Mouse (Mus musculus): Measurements from ENCODE around the gene Sept5. TPM values are rescaled to one million over a fixed set of nuclear protein-coding genes. Genes with fewer than 3 reads are reported as not detected.

Gene Sept5
- polyA plus RNA-seq, 1 experiment = 772 TPM

DNA sequence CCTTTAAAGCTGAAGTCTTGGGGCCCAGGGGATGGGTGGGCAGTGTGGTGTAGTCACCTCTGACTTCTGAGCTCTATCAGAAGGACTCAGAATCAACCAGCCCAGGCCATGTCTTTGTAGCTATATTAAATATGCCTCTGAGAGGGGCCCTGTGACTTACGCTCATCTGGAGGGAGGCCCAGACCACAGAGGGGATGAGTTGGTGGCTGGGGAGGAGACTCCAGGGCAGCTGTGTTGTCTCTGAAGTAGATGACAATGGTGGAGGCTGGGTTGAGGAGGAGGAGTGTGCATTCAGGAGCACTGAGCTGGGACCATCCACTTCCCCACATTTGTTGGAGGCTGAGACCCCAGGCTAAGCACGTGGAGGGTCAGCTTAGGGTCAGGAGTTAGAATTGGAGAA, 11.5 kb downstream of the Sept5 start:
- DNase-seq (ENCODE audit: extremely low spot score in 1 of 2, low spot score in 1 of 2) = no peak

DNA sequence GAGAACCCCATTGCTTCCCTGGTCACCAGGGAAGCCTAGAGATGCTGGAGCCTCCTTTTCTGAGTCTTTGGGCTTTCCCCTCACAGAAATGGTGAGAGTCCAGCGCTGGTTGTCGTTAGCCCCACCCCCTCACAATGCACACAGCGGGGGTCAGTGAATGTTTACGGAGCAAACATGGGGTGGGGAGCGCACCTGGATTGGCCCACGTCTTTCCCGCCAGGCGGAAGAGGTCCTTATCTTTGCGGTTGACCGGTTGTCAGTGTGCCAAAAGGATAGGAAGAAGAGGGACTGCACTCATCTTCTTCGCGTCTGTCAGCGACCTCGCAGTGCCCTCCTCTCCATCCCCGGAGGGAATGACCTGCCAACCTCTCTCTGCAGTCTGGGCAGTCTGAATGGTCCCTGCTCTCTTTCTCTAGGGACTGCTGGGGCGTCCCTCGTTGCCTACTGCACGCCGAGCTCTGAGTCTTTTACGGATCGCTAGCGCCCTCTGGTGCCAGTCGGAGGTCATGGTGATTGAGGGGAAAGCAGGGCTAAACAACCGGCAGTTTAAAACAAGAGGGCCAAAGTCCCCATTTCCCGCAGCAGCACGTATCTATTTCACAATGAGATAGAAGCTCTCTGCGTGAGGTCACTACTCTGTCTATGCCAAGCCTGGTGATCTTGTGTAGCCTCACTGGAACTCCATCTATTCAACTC, 12.2 kb downstream of the Sept5 start:
- DNase-seq (ENCODE audit: extremely low spot score in 1 of 2, low spot score in 1 of 2) = peak; percentile 68 to 96

DNA sequence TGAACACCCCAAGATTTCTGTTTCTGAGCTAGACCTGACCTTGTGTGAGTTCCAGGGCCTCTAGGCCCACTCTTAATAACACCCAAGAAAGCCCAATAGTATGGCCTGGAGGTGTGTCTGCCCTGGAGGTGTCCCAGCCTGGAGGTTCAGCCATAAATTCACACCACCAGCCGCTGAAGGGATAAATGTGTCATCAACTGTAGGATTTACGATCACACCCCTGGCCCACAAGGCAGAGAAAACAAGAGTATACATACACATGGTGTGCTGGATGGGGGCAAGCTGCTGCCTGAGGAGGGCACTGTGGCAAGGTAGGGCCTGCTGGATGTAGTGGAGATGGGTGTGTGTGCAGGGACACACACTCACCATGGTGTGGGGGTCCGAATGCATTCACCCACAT, 16.5 kb downstream of the Sept5 start:
- DNase-seq (ENCODE audit: extremely low spot score in 1 of 2, low spot score in 1 of 2) = no peak

DNA sequence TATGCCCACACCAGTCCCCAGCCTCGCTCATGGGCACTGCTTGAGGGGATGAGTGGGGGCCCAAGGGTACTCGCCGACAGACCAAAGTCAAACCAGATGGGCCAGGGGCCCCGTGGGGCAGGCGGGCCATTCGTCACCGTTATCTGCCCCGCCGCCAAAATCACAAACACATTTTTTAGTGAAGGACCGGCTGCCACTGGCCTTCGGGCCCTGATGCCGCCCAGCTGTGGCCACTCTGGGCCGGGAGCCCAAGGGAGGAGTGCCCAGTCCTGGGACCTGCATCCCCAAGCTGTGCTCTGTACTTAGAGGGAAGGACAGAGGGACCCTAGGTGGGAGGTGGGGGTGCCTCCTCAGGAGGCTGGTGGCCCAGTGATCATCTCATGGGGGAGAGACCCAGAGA, 18.0 kb downstream of the Sept5 start:
- no peak for DNase-seq (ENCODE audit: extremely low spot score in 1 of 2, low spot score in 1 of 2)

DNA sequence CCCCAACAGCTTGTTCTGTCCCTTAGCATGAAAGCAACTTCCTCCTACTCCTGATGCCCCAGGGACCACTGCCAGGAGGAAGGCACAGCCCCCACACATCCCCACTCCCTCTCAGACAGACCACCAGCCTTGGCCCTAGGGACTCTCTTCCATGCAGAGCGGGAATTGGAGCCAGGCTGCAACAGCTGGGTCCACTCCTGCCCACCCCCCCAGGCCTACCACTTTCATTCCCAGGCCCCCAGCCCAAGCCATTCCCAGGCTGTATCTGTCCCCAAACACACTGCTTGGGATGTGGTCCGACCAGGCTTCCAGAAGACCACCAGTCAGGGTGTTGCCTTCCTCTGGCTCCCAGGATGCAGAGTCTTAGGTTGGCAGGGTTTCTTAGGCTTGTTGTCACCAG, 20.7 kb downstream of the Sept5 start:
- DNase-seq (ENCODE audit: extremely low spot score in 1 of 2, low spot score in 1 of 2) = no peak

DNA sequence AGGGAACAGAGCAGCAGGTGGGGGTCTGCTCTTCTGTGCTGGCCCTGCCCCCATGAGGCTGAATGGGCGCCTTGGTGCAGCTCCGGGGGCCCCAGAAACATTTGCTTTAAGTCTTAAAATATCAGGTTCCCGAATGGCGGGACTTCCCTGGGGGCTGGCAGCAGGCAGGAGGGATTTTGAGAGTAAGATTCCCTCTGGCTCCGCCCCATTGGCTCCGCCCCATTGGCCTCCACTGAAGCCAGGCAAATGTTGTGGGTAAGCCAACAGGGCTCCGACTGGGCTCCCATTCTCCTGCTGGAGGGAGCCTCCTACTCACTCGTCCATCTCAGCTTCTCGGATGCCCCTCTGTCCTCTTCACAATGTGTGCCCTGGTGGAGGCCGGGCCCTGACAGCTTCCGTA, 21.5 kb downstream of the Sept5 start:
- no peak for DNase-seq (ENCODE audit: extremely low spot score in 1 of 2, low spot score in 1 of 2)

DNA sequence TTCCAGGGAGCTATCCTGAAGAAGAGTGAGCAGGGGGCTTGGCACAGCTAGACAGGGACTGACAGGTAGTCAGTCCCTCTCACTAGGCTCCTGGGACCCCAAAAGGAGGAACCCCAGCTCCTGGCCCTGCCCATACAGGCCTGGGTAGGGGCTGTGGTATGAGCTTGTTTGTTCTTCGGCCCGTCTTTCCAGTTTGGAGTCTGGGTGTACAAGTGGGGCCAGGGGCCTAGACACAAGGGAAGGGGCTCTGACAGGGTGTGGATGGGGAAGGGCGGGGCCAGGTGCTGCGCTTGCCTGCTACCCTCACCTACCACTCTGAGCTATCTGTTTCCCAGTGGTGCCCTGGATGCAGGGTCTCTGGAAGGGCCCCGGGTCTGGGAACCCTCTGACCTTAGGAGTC, 24.0 kb downstream of the Sept5 start:
- no peak for DNase-seq (ENCODE audit: extremely low spot score in 1 of 2, low spot score in 1 of 2)

DNA sequence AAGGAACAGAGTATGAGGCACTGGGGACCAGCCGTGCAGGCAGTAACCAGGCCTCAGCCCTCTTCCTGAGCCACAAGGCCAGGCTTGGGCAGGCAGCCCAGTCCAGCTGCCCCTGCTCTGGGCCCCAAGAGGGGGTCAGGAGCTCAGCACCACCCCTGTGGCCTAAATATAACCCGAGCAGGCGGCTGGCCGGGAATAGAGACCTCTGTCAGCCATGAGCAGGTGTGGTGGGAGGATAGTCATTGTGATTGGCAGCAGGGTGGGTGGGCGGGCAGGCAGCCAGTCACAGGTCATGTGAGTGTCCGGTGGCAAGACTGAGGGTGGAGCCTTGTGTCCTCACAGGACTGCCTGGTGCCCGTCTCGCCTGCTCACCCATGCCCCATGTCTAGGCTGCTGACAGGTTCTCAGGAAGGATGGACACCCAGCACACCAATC, 25.5 kb downstream of the Sept5 start:
- DNase-seq (ENCODE audit: extremely low spot score in 1 of 2, low spot score in 1 of 2) = no peak

DNA sequence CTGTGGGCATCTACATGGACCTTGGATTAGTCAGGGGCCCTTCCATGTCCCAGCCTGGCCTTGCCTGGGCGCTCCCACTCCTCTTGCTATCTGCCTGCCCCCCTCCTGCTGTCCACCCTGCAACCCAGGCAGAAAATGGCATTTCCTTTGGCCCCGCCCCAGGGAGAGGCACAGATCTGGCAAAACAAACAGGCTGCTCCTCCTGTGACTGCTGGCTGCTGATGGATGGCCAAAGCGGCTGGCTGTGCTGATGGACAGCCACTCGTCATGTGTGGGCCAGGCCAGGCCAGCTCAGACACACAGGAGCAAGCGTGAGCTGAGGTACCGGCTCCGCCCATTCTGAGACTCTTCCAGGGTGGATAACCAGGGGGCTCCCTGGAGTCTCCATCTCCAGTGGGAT, 28.3 kb downstream of the Sept5 start:
- no peak for DNase-seq (ENCODE audit: extremely low spot score in 1 of 2, low spot score in 1 of 2)

DNA sequence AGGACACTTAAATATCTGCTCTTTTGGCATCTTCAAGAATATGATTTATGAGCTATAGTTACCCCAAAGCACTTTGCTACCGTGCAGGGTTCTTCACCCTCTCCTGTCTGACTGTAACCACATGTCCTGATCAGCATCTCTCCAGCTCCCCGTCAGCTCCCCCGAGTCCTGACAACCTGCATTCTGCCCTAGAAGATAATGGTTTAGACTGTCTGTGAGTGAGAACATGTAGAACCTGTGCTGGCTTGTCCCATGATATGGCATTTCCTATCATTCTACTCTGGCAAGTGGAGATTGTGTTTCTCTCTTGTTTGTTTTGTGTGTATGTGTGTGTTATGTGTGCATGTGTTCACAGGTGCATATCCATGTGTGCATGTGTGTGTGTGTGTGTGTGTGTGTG, 31.7 kb downstream of the Sept5 start:
- DNase-seq (ENCODE audit: extremely low spot score in 1 of 2, low spot score in 1 of 2) = no peak

DNA sequence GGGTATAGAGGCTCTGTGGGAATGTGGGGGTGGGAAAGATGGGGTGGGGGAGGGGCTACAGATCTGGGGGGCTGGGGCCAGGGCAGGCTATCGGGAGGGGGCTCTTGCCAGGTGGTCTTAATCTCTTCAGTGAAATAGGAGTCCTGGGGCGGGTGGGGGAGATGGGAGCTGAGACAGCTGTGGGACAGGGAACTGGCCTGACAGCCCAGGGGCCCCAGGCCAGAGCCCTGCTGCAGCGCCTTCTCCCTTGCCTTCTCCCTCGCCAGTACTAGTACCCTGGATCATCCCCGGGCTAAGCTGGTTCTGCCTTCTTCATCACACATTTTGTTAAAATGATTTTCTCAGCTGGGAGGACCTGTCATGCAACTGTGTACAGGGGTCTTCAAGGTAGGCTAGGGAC, 33.5 kb downstream of the Sept5 start:
- DNase-seq (ENCODE audit: extremely low spot score in 1 of 2, low spot score in 1 of 2) = no peak

DNA sequence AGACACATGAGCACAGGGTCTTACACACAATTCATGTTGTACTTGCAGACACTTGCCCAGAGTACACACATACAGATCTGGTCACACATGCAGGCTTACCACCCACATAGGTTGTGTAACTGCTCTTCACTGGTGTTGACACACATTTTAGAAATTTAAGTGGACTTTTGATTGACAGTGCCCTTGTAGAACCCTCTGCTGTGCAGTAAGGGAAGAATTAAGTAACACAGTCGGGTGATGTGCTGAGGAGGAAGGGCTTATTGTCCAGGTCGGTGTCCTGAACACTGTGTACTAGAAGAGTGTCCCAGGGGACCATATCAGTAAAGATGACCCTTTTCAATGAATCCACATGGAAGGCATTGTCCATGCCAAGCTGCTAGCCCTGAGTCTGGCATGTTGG, 35.8 kb downstream of the Sept5 start:
- DNase-seq (ENCODE audit: extremely low spot score in 1 of 2, low spot score in 1 of 2) = no peak

DNA sequence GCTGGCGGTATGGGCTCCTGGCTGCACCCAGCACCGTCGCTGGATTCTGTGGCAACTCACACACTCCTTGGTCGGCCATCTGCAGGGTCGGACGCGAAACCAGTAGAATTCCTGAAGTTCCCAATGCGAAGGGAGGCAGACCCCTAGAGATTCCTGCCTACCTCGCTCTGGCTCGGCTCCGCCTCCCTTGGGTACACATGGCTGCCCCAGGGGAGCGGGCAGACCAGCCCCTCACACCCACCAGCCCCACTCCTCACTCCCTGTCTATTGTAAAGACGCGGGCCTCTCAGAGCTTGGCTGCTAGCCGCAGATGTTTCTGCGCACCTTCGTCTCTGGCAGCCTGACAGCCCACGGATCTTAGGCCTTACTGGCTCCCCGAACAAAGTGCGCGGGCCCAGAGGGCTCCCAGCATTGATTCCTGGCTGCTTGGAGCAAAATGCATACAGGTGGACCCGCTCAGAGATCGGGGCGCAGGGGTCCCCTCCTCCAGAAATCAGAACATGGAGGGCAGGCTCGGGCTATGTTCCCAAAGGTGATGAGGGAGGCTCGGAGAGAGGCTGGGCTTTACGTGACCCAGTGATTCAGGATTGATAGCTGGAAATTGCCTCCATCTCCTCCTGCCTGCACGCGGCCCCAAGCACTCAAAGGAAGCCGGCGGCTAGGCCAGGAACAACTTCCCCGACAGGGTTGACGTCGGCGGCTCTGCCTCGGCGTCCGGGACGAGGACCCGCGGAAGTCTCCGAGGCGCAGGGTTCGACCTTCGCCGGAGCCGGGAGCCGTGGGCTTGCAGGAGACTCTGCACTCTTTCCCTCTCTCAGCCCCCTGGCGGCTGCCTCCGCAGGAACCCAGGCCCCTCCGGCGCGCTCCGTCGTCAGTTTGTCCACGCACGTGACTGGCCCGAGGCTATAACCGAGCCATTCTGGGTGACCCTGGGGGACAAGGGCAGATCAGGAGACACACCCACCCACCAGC, 38.4 kb downstream of the Sept5 start:
- DNase-seq (ENCODE audit: extremely low spot score in 1 of 2, low spot score in 1 of 2) = no peak

DNA sequence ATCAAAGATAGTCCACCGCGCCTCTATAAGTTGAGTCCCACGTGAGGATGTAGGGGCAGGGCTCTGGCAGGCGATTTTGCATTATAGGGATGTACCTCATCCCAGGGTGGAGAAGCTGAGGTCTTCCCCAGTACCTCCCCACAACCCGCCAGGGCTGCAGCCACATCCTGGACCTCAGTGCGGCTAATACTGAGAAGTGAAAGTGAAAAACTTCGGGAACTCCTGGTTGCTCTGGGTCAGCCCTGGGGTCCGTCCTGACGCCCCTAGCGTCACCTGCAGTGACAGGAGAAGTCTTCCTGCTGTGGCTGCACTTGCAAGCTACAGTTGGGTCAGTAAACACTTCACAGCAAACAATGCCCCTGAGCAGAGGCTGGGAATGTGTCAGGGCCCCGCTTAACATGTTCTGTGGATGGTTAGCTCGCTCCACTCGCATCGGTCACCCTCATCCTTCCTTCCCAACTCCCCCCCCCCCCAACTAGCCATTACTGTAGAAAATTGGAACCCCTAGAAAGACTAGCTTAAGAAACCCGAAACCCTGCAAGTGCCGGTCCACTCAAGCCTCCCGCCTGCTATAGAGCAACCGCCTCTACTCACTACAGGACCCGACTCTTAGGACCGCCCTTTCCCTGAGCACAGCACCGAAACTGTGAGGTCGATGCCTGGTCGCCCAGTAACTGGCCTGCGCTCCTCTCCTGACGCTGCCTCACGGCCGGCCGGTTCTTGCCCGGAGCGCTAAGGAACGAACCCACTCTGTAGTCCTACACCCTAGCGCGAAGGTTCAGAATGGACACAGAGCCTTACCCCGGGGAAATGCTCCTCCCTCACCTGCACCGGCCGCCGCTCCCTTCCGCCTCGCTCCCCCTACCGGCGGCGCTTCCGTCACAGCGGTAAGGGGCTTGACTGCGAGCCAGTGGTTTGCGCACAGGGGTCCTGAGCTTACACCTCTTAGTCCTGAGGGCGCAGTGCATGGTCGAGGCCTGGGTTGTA, 39.7 kb downstream of the Sept5 start, which contains the start of gene Tbx1:
TSS of gene Tbx1 (minus strand) at position 868 of the 987 bp plus-strand sequence.
- no peak for DNase-seq (ENCODE audit: extremely low spot score in 1 of 2, low spot score in 1 of 2)

DNA sequence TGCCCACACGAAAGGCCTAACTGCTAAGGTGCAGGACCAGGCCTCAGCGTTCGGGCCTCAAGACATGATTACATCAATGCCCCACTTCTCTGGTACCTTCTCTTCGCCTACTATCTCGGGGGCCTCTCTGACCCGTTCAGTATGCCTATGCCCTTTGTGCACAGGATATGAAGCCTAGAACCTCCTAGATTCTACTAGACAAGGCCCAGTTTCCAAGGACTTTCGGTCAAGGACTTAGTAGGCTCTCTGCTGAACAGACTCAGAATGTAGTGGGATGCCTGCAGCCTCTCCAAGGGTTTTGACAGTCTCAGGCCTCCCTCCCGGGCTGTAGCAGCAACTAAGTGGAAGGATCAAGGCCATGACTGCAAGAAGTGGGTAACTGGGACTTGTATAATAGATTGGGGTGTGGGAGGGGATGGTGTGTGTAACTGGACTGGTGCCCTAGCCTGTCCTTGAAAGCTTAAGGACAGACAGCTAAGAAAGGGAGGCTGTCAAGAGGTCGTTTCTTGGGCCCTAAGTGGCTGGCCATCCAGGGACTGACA, 40.6 kb downstream of the Sept5 start:
- DNase-seq (ENCODE audit: extremely low spot score in 1 of 2, low spot score in 1 of 2) = no peak

DNA sequence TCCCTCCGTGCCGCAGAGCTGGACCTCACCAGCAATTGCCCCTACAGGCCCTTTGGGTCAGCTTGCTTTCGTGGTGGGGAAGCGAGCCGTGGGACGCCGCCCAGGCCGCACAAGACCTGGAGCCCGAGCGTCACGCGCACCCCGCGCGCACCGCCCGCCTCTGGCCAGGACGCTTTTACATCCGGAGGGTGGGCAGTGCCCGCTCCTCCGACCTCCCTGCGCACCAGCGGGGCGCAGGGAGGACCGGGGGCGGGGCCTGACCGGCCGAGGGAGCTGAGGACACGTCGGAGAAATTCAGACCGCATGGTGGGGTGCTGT, 41.1 kb downstream of the Sept5 start:
- DNase-seq (ENCODE audit: extremely low spot score in 1 of 2, low spot score in 1 of 2) = no peak

DNA sequence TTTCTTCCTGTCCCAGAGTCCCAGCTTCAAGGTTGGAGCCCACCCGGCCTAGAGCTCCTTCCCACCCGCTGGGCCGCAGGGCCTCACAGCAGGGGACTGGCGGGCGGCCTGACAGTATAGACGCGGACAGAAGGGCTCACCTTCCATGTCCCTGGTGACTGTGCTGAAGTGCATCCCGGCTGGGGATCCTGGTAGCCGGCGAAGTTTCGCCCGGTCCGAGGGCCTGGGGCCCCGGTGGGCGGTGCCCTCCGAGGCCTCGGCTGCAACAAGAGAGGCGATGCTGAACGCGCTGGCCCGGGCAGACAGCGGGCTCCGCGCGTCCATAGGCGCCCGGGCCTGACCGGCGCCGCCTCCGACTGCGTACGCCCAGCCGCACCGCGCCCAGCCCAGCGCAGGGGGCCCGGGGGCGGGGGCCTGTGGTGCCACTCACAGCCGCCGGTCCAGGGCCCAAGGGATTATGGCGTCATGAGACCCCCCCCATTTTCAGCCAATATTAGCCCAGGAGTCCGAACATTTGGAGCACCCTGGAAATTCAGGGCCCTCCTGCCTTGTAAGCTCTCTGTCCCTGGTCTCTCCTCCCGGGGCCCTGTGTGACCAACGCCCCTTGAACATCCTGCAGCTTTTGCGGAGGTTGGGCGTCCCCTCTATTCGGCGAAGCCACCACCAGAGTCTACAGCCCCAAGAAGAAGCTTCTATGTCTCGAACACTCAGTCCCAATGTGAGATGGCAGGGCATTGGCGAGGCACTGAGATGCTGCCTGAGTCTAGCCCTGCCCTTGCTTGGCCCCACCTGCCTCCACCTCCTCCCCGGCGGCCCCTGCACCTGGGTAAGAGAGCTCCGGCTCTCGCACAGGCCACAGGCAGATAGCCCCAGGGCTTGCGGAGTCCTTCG, 41.7 kb downstream of the Sept5 start:
- no peak for DNase-seq (ENCODE audit: extremely low spot score in 1 of 2, low spot score in 1 of 2)

DNA sequence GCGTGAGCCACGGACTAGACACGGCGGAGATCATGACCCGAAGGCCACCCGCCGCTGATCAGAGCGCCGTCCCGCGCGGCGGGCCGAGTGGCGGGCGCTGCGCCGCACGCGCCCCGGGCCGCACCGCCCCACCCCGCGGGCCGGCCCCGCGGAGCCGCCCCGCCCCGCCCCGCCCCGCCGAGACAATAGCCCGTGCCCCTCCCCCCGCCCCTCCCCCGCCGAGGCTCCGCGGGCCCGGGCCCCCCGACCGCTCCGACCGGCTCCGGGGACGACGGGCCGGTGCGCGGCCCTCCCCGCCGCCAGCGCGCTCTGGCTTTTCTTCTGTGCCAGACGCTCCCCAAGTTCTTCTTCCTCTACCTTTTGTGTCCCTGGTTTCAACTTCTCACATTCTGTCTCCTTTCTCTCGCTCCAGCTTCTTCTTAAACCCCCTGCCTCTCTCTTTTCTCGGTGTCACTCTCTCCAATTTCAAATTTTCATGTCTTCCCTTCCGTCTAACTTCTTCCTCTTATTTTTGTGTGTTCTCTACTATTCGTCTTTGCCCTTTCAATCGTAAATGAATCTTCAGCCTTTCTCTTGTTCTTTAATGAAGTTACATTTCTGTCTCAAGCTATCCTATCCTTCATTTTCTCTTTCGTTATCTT, 42.7 kb downstream of the Sept5 start:
- DNase-seq (ENCODE audit: extremely low spot score in 1 of 2, low spot score in 1 of 2) = no peak
